Mouse (Mus musculus) heart, embryonic 16.5 days (tissue): ENCODE measurements around the gene Zfp593. TPM values are rescaled to one million over a fixed set of nuclear protein-coding genes. Genes with fewer than 3 reads are reported as not detected.

Experiments
- ATAC-seq: fragments of 200-750 bp; cut with Nextera tagmentation; replicated peaks from 2 replicates; pipeline ENCODE4 v1.8.0; 2017; ENCODE audit warnings: moderate number of reproducible peaks; ENCODE audit not compliant: insufficient read depth, low FRiP score; ENCODE audit errors: extremely low read depth
- H3K27ac ChIP-seq: fragments of 300-500 bp; sonication (generic); 2 replicates; pipeline ENCODE4 v1.5.1; 2014; ENCODE audit warnings: mild to moderate bottlenecking, low read length, control low read depth, moderate library complexity
- H3K27me3 ChIP-seq: fragments of 300-500 bp; sonication (generic); 2 replicates; pipeline ENCODE4 v1.6.1; 2014; ENCODE audit warnings: low read length, mixed read lengths; ENCODE audit not compliant: control insufficient read depth, insufficient read depth
- H3K36me3 ChIP-seq: fragments of 300-500 bp; sonication (generic); 2 replicates; pipeline ENCODE4 v1.6.1; 2014; ENCODE audit not compliant: control insufficient read depth, insufficient read depth
- H3K4me1 ChIP-seq: fragments of 300-500 bp; sonication (generic); 2 replicates; pipeline ENCODE4 v1.6.1; 2014; ENCODE audit warnings: low read length, mixed read lengths; ENCODE audit not compliant: control insufficient read depth, insufficient read depth
- H3K4me2 ChIP-seq: fragments of 300-500 bp; sonication (generic); 2 replicates; pipeline ENCODE4 v1.6.1; 2014; ENCODE audit warnings: low read depth, mild to moderate bottlenecking, control low read depth, low read length
- H3K4me3 ChIP-seq: fragments of 300-500 bp; sonication (generic); 2 replicates; pipeline ENCODE4 v1.5.1; 2014; ENCODE audit warnings: mild to moderate bottlenecking, control low read depth, low read length
- H3K9ac ChIP-seq: fragments of 300-500 bp; sonication (generic); 2 replicates; pipeline ENCODE4 v1.6.1; 2014; ENCODE audit warnings: low read length, control low read depth
- H3K9me3 ChIP-seq: fragments of 300-500 bp; sonication (generic); replicated peaks from 2 replicates; pipeline ENCODE4 v1.6.1; 2016; ENCODE audit warnings: low read length; ENCODE audit not compliant: control insufficient read depth
- WGBS: fragments of 180-500 bp; shearing (Covaris S2); extraction: QIAGEN DNeasy Blood & Tissue Kit; methylation state at CpG from one replicate; pipeline ENCODE4 v1.1.7; 2014; 5-methylcytosine and 5-hydroxymethylcytosine counted together
- polyA plus RNA-seq: library from polyadenylated mRNA; unstranded; fragments of >200 nt; fragmentation: Nextera tagmentation; extraction: Ambion mirVana; gene quantifications from 2 replicates; pipeline ENCODE4 v1.2.1, GENCODE M21; 2015

The Zfp593 gene
- polyA plus RNA-seq, 1 experiment from 2014 or later, result 8.7 TPM

GRCm38 (mm10) chr4:134238279-134238651, 7.1 kb downstream of the Zfp593 start, which contains the start of gene Cnksr1:
Cnksr1 (minus strand) TSS chr4:134238399.
- Histone ChIP-seq H3K9ac (peak within 1 kb of the TSS; percentile 65), H3K27me3 (no peaks in the 10 kb centered on the region), H3K9me3 (no peaks in the 10 kb centered on the region), H3K36me3 (no peaks in the 10 kb centered on the region), H3K4me3 (peak within 1 kb of the TSS; percentile 49), H3K4me1 (peaks cover 8% of the 10 kb centered on the region), H3K27ac (no peak within 1 kb of the TSS), H3K4me2 (peak within 1 kb of the TSS; percentile 76)
- WGBS, result 3% methylated on average over 18 of the region's 18 CpGs
- ATAC-seq, result peak; percentile 26

DNA sequence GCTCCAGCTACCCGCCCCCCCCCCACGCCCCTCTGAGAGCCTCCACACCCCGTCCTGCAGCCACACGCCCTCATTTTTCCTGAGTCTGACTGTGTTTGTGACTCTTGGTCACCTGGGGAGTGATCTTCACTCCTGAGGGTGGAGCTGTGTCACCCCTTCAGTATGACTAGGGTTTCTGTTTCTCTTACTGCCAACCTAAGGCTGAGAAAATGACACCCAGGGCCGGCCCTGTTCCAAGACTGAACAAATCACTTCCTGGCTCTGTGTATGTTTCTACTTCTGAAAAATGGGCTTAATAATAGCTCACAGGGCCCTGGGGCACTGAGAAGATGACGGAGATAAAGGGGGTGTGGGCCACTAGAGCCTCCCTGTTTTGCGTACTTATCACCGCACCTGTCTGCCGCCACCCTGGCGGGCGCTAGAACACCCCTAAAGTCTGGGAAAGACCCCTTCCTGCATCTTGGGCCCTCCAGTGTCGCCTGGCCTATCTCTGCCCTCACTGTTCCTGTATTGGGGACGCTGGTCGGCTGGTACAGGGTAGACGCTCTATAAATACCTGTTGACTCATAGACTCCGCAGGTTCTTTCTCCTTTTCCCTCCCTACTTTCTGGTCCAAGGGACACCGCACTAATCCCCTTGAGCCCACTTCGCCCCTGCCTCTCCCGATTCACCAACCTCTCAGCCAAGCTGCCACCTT, 7.7 kb downstream of the Zfp593 start:
- no peaks in the 10 kb centered on the region for H3K27me3 ChIP-seq
- WGBS, result 24% methylated on average over 19 of the region's 19 CpGs
- H3K9ac ChIP-seq, result peak overlapping the region; percentile 65
- H3K36me3 ChIP-seq, result no peaks in the 10 kb centered on the region
- H3K4me3 ChIP-seq, result peak overlapping the region; percentile 49
- H3K4me2 ChIP-seq, result peak overlapping the region; percentile 76
- peaks cover 8% of the 10 kb centered on the region for H3K4me1 ChIP-seq
- H3K27ac ChIP-seq, result no peak overlapping the region
- ATAC-seq, result peak; percentile 49; the same call in 1 of the 2 replicates
- no peaks in the 10 kb centered on the region for H3K9me3 ChIP-seq

DNA sequence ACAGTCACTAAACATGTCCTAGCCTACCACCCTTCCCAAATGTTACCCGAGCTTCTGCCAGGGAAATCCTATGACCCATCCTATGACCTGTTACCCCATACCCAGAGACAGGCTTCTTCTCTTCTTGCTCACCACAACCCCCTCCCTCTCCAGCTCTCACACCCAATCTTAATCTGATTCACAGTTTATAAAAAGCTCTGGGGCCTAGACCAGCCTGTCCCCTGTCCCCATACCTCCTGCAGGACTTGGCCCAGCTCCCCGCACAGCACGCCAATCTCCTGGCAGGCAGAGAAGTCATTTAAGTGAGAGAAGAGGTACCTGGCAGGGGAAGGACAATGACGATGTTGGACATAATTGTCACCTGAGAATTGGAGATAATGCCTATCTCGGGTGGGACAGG, 10.5 kb downstream of the Zfp593 start:
- Histone ChIP-seq H3K36me3 (no peaks in the 10 kb centered on the region), H3K4me2 (no peak overlapping the region), H3K27me3 (no peaks in the 10 kb centered on the region), H3K27ac (no peak overlapping the region), H3K9ac (no peak overlapping the region), H3K4me3 (no peak overlapping the region), H3K4me1 (peaks cover 8% of the 10 kb centered on the region), H3K9me3 (no peaks in the 10 kb centered on the region)
- no peak for ATAC-seq
- 60% methylated on average over 5 of the region's 5 CpGs for WGBS

GRCm38 (mm10) chr4:134230431-134230830, 15.0 kb downstream of the Zfp593 start:
- H3K36me3 ChIP-seq, result no peaks in the 10 kb centered on the region
- no peak overlapping the region for H3K27ac ChIP-seq
- no peaks in the 10 kb centered on the region for H3K9me3 ChIP-seq
- no peak overlapping the region for H3K4me3 ChIP-seq
- no peak overlapping the region for H3K4me2 ChIP-seq
- H3K27me3 ChIP-seq, result no peaks in the 10 kb centered on the region
- H3K9ac ChIP-seq, result no peak overlapping the region
- WGBS, result 37% methylated on average over 8 of the region's 8 CpGs
- no peaks in the 10 kb centered on the region for H3K4me1 ChIP-seq
- no peak for ATAC-seq

DNA sequence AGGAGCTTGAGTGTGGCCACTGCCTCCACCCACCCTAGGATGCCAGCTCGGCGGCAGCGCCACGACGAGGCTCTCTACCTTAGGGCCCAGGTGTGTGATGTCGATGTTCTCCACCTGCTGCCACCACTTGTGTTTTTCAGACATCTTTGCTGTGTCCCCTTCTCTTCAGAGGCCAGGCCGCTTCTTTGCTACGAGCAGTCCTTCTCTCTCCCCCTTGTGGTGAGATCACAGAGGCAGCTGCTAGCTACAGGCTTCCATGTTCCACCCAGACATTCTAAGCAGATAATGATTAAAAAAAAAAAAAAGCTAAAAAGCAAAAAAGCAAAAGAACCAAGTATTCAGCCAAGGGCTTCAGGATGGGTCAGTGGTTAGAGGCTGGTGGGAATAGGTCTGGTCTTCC, 18.2 kb downstream of the Zfp593 start, which contains the start of gene Catsper4:
Gene Catsper4, minus strand, starts transcription at position 190 of the 400 bp plus-strand sequence.
- no peak within 1 kb of the TSS for H3K4me2 ChIP-seq
- 70% methylated on average over 8 of the region's 8 CpGs for WGBS
- H3K36me3 ChIP-seq, result no peaks in the 10 kb centered on the region
- H3K9me3 ChIP-seq, result no peaks in the 10 kb centered on the region
- H3K4me3 ChIP-seq, result no peak within 1 kb of the TSS
- no peak within 1 kb of the TSS for H3K9ac ChIP-seq
- H3K27ac ChIP-seq, result no peak within 1 kb of the TSS
- no peaks in the 10 kb centered on the region for H3K27me3 ChIP-seq
- no peaks in the 10 kb centered on the region for H3K4me1 ChIP-seq
- no peak for ATAC-seq

DNA sequence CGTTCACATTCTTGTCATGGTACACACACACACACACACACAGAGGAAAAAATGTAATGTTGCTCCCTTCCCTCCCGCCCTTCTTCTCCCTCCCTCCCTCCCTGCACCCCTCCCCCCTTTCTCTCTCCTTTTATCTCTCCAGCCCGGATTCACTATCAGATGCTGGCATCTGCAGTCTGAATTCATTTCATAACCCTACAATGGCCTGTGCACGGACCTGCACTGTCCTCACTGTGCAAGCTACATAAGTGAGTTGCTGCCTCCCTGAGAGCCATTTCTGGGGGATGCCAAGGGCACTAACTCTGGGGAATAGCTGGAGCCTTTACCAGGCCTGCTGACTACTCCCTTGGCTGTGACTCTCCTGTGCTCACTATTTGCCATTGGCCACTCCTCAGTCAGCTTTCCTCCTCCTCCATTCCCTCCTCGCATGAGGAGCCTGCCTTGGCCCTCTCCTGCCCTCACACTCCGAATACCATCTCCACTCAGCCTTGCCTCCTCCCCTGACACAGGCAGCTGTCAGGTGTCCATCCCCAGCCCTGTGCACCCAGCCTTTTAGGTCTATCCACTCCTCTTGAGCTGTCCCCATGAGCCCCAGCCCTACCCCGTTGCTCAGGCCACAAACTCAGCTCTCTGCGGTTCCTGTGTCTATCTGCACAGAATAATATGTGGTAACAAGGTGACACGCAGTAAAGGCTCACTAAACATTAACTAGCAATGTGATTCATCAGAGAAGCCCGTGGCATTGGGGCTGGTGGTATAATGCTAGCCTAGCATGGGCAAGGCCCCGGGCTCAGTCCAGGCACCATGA, 22.4 kb downstream of the Zfp593 start:
- no peaks in the 10 kb centered on the region for H3K9me3 ChIP-seq
- H3K9ac ChIP-seq, result no peak overlapping the region
- no peak overlapping the region for H3K4me3 ChIP-seq
- no peaks in the 10 kb centered on the region for H3K4me1 ChIP-seq
- no peak overlapping the region for H3K27ac ChIP-seq
- no peak overlapping the region for H3K4me2 ChIP-seq
- H3K36me3 ChIP-seq, result no peaks in the 10 kb centered on the region
- ATAC-seq, result no peak
- no peaks in the 10 kb centered on the region for H3K27me3 ChIP-seq
- WGBS, result 56% methylated on average over 11 of the region's 11 CpGs

GRCm38 (mm10) chr4:134206488-134207053, 38.8 kb downstream of the Zfp593 start:
- WGBS, result 58% methylated on average over 6 of the region's 6 CpGs
- Histone ChIP-seq H3K4me1 (no peaks in the 10 kb centered on the region), H3K9me3 (no peaks in the 10 kb centered on the region), H3K4me3 (no peak overlapping the region), H3K27ac (no peak overlapping the region), H3K4me2 (no peak overlapping the region), H3K36me3 (no peaks in the 10 kb centered on the region), H3K27me3 (no peaks in the 10 kb centered on the region), H3K9ac (no peak overlapping the region)
- no peak for ATAC-seq

DNA sequence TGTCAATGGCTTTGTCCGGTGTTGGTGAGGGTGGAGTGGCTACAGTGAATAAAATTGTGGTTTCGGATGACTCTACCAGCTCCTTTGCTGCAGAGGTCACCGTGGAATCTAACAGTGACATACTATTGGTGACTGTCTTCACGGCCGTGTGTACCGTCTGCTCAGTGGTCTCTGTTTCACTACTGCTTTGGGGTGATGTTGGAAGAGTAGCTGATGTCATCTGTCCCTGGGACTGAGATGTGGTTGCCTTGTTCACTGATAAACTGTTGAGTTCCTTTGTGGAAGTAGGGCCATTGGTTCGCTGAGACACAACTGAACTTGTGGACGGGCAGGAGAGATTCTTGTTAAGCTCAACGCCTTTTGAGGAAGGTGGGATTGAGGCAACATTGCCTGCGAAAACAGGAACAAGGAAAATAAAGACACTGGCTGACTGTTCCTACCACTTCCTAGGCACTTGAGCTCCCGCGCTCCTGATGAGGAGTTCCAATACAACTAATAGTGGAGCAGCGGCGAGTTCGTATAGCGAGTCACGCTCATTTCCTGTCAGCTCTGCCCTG, 42.0 kb downstream of the Zfp593 start:
- 77% methylated on average over 17 of the region's 17 CpGs for WGBS
- ATAC-seq, result no peak
- no peaks in the 10 kb centered on the region for H3K27me3 ChIP-seq
- H3K27ac ChIP-seq, result no peak overlapping the region
- H3K9ac ChIP-seq, result no peak overlapping the region
- no peak overlapping the region for H3K4me2 ChIP-seq
- H3K4me1 ChIP-seq, result no peaks in the 10 kb centered on the region
- no peaks in the 10 kb centered on the region for H3K9me3 ChIP-seq
- H3K4me3 ChIP-seq, result no peak overlapping the region
- H3K36me3 ChIP-seq, result no peaks in the 10 kb centered on the region

GRCm38 (mm10) chr4:134202904-134203303, 42.5 kb downstream of the Zfp593 start, which contains the start of gene Gm7534:
Gm7534 (minus strand) TSS chr4:134203004.
- Histone ChIP-seq H3K4me2 (no peak within 1 kb of the TSS), H3K9me3 (no peaks in the 10 kb centered on the region), H3K27me3 (no peaks in the 10 kb centered on the region), H3K36me3 (no peaks in the 10 kb centered on the region), H3K27ac (no peak within 1 kb of the TSS), H3K4me3 (no peak within 1 kb of the TSS), H3K9ac (no peak within 1 kb of the TSS), H3K4me1 (no peaks in the 10 kb centered on the region)
- ATAC-seq, result no peak
- 81% methylated on average over 4 of the region's 4 CpGs for WGBS
